Mouse (Mus musculus): ENCODE measurements around the gene Slc1a5. TPM values are rescaled to one million over a fixed set of nuclear protein-coding genes. Genes with fewer than 3 reads are reported as not detected.

Gene Slc1a5
- polyA plus RNA-seq (2014; fragmentation: Nextera tagmentation; extraction: Ambion mirVana) = 26.5 and 27.5 TPM in 2 replicates

DNA sequence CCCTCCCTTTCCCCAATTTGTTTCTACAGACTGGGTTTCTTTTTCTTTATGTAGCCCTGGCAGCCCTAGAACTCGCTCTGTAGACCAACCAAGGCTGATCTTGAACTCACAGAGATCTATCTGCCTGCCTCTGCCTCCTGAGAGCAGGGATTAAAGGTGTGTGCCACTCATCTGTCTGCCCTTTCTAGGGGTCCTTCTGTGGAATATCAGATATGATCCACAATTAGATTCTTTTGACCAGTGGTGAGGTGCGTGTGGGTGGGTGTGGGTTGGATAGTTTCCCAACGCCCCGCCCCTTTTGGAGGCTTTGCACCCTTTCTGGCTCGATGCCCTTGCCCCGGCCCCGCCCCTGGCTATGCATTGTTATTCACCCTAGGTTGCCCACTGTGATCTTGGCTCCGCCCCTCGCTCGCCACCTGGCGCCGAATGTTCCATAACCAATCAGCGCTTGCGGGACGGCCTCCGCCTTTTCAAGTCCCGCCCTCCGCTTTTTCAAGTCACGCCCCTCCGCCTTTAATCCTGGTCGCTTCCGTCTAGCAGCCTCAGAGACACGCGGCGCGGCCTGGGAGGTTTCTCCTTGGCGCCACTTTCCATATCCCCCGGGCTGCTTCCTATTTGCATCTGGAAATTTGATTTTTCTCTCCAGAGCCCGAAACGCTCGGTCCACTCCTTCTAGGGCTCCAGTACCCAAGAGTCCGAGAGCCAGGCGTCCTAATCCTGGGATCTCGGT is at the start of gene Slc1a5:
Slc1a5 (plus strand) TSS at position 516 of the 730 bp plus-strand sequence.
- Histone ChIP-seq H3K4me1 (ENCODE audit: control insufficient read depth, insufficient read depth, low read length) (peaks cover 19% of the 10 kb centered on the region), H3K27ac (replicated peaks; ENCODE audit: low read depth, low read length) (peak within 1 kb of the TSS; percentile 7; the same call in 1 of the 2 replicates), H3K36me3 (ENCODE audit: control insufficient read depth, insufficient read depth, low read length) (no peaks in the 10 kb centered on the region), H3K9ac (ENCODE audit: low read depth, low read length) (peak within 1 kb of the TSS; percentile 68), H3K27me3 (replicated peaks; ENCODE audit: control insufficient read depth, insufficient read depth, low read length) (no peaks in the 10 kb centered on the region), H3K9me3 (ENCODE audit: control insufficient read depth, low read length) (no peaks in the 10 kb centered on the region), H3K4me3 (ENCODE audit: low read depth, low read length) (peak within 1 kb of the TSS; percentile 64), H3K4me2 (ENCODE audit: low read depth, low read length) (peak within 1 kb of the TSS; percentile 99)
- WGBS = 5% methylated on average over 32 of the region's 34 CpGs
- ATAC-seq (ENCODE audit: low read depth) = peak; percentile 90
- DNase-seq (ENCODE audit: low spot score) = peak; percentile 97

DNA sequence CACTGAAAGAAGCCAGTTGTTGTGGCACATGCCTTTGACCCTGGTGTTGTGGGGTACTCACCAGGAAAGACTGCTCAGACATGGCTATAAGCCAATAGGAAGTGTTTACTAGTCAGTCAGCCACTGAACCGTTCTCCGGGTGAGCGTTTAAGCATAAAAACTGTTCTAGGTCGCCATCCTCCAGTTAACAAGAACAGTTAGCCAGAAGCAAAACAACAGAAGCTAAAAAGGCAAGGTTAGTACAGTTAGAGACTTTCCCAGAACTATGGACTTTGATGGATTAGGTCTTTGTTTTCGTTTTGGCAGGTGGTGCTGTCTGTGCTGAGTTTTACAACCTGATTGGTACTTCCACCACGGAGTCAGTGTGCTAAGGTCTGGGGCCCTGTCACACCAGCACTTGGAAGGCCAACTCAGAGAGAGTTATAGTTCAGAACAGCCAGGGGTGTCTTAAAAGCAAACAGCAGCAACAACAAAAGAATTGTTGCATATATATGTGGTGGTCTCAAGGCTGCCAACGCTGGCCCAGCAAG is 49.2 kb upstream of the Slc1a5 start:
- Histone ChIP-seq H3K4me1 (ENCODE audit: control insufficient read depth, insufficient read depth, low read length) (peaks cover 4% of the 10 kb centered on the region; the same call in 1 of the 2 replicates), H3K36me3 (ENCODE audit: control insufficient read depth, insufficient read depth, low read length) (no peaks in the 10 kb centered on the region), H3K27me3 (replicated peaks; ENCODE audit: control insufficient read depth, insufficient read depth, low read length) (no peaks in the 10 kb centered on the region), H3K4me2 (ENCODE audit: low read depth, low read length) (no peak overlapping the region), H3K27ac (replicated peaks; ENCODE audit: low read depth, low read length) (no peak overlapping the region), H3K9ac (ENCODE audit: low read depth, low read length) (no peak overlapping the region), H3K9me3 (ENCODE audit: control insufficient read depth, low read length) (no peaks in the 10 kb centered on the region), H3K4me3 (ENCODE audit: low read depth, low read length) (no peak overlapping the region)
- 64% methylated on average over 7 of the region's 7 CpGs for WGBS
- no peak for ATAC-seq (ENCODE audit: low read depth)
- DNase-seq (ENCODE audit: low spot score) = no peak

DNA sequence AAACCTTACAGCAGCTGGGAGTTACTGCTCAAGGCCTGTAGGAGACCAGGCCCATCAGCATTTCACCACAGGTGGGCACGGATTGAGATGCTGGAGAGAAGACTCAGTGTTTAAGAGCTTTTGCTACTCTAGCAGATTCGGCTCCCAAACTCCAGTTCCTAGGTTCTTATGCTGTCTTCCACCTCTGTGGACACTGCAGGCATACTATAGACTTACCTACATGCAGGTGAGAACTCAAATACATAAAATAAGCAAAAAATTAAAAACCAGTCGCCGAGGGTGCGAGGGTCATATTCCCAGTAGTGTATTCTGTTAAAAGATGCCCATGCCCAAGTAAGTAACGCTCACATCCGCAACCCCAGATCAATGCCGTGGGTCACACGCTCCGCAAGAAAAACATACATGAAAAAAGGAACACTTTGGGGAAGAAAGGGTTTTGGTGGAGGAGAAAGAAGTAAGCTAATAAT is 43.5 kb upstream of the Slc1a5 start:
- Histone ChIP-seq H3K27ac (replicated peaks; ENCODE audit: low read depth, low read length) (no peak overlapping the region), H3K4me3 (ENCODE audit: low read depth, low read length) (peak overlapping the region; percentile 75), H3K36me3 (ENCODE audit: control insufficient read depth, insufficient read depth, low read length) (no peaks in the 10 kb centered on the region), H3K27me3 (replicated peaks; ENCODE audit: control insufficient read depth, insufficient read depth, low read length) (no peaks in the 10 kb centered on the region), H3K9me3 (ENCODE audit: control insufficient read depth, low read length) (no peaks in the 10 kb centered on the region), H3K4me1 (ENCODE audit: control insufficient read depth, insufficient read depth, low read length) (peaks cover 10% of the 10 kb centered on the region; the same call in 1 of the 2 replicates), H3K4me2 (ENCODE audit: low read depth, low read length) (peak overlapping the region; percentile 53), H3K9ac (ENCODE audit: low read depth, low read length) (peak overlapping the region; percentile 34)
- DNase-seq (ENCODE audit: low spot score) (no peak), ATAC-seq (ENCODE audit: low read depth) (no peak)
- WGBS = 47% methylated on average over 10 of the region's 10 CpGs

DNA sequence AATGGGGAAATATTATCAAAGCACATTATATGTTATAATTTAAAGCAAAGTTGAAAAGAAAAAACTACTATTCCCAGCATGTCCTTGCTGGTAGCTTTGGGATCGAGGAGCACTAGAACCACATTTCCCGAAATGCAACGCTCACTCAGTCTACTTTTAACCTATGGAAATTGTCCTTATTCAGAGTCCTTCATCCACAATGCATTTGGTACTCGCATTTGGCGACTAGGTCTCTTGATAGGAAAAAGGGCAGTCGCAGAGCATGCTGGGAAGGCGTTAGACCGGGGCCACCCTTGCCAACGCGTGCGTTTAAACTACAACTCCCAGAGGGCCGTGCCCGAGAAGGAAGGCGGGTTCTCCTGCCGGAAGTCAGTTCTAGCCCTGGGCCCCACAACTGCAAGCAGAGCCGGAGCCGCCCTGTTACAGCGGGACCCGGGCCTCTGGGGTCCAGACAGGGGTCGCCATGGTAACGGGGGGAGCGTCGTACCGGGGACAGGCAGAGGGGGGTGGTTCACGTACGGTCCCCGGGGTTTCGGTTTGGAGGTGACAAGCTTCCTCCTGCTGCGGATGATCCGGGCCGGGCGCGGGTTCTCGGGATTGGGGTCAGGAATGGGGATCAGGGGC is 43.0 kb upstream of the Slc1a5 start, which contains the start of gene Ap2s1:
Ap2s1 (plus strand) TSS at position 338 of the 624 bp plus-strand sequence.
- ATAC-seq (ENCODE audit: low read depth) (peak; percentile 97), DNase-seq (ENCODE audit: low spot score) (peak; percentile 100)
- Histone ChIP-seq H3K9ac (ENCODE audit: low read depth, low read length) (peak within 1 kb of the TSS; percentile 80), H3K27me3 (replicated peaks; ENCODE audit: control insufficient read depth, insufficient read depth, low read length) (no peaks in the 10 kb centered on the region), H3K4me3 (ENCODE audit: low read depth, low read length) (peak within 1 kb of the TSS; percentile 75), H3K9me3 (ENCODE audit: control insufficient read depth, low read length) (no peaks in the 10 kb centered on the region), H3K4me2 (ENCODE audit: low read depth, low read length) (peak within 1 kb of the TSS; percentile 76), H3K36me3 (ENCODE audit: control insufficient read depth, insufficient read depth, low read length) (peaks cover 2% of the 10 kb centered on the region; the same call in 1 of the 2 replicates), H3K27ac (replicated peaks; ENCODE audit: low read depth, low read length) (0 out of 2 replicates have a peak within 1 kb of the TSS, but pooled peaks have one; percentile 28), H3K4me1 (ENCODE audit: control insufficient read depth, insufficient read depth, low read length) (peaks cover 10% of the 10 kb centered on the region; the same call in 1 of the 2 replicates)
- WGBS = under 1% methylated on average over 34 of the region's 34 CpGs

DNA sequence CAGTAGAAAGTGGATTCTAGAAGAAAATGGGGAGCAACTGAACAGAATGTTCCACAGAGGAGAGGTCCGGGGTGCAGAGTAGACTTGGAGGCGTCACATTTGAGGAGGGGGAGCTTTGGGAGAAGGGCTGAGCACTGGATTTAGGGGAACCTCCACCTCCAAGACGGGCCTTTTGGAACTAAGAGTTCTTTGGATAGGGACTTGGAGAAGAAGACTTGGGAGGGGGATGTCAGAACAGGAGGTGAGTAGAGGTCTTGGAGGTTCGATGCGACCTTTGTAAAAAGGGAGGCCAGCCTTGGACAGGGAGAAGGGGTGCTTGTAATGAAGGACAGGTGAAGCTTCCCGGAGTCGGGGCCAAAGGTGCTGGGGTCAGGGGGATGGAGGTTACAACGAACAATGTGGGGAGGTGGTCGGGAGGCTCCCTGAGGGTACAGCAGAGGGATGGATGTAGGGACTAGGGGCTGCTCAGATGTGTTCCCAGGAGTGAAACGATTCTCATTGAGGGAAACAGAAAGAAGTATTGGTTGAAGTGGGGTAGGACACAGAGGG is 42.0 kb upstream of the Slc1a5 start:
- Histone ChIP-seq H3K4me3 (ENCODE audit: low read depth, low read length) (peak overlapping the region; percentile 75), H3K4me1 (ENCODE audit: control insufficient read depth, insufficient read depth, low read length) (peaks cover 10% of the 10 kb centered on the region; the same call in 1 of the 2 replicates), H3K27ac (replicated peaks; ENCODE audit: low read depth, low read length) (no peak overlapping the region), H3K27me3 (replicated peaks; ENCODE audit: control insufficient read depth, insufficient read depth, low read length) (no peaks in the 10 kb centered on the region), H3K4me2 (ENCODE audit: low read depth, low read length) (peak overlapping the region; percentile 76), H3K9ac (ENCODE audit: low read depth, low read length) (peak overlapping the region; percentile 80), H3K36me3 (ENCODE audit: control insufficient read depth, insufficient read depth, low read length) (peaks cover 6% of the 10 kb centered on the region), H3K9me3 (ENCODE audit: control insufficient read depth, low read length) (no peaks in the 10 kb centered on the region)
- ATAC-seq (ENCODE audit: low read depth) = no peak
- no peak for DNase-seq (ENCODE audit: low spot score)
- 44% methylated on average over 10 of the region's 10 CpGs for WGBS

DNA sequence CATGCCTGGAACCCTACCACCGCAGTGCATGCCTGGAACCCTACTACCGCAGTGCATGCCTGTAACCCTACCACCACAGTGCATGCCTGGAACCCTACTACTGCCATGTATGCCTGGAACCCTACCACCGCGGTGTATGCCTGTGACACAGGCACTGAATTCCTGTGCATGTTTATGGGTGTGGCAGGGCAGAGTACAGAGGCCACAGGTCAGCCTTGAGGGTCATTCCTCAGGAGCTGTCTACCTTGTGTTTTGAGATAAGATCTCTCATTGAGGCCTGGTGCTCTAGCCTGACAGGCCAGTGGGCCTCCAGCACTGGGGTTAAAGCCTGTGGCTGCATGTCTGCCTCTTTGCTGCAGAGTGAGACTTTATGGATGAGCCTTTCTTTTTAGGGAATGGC is 35.8 kb upstream of the Slc1a5 start:
- WGBS = 88% methylated on average over 4 of the region's 4 CpGs
- Histone ChIP-seq H3K4me1 (ENCODE audit: control insufficient read depth, insufficient read depth, low read length) (no peaks in the 10 kb centered on the region), H3K4me2 (ENCODE audit: low read depth, low read length) (no peak overlapping the region), H3K9me3 (ENCODE audit: control insufficient read depth, low read length) (no peaks in the 10 kb centered on the region), H3K27ac (replicated peaks; ENCODE audit: low read depth, low read length) (no peak overlapping the region), H3K27me3 (replicated peaks; ENCODE audit: control insufficient read depth, insufficient read depth, low read length) (no peaks in the 10 kb centered on the region), H3K36me3 (ENCODE audit: control insufficient read depth, insufficient read depth, low read length) (peaks cover 58% of the 10 kb centered on the region), H3K4me3 (ENCODE audit: low read depth, low read length) (no peak overlapping the region), H3K9ac (ENCODE audit: low read depth, low read length) (no peak overlapping the region)
- no peak for ATAC-seq (ENCODE audit: low read depth)
- no peak for DNase-seq (ENCODE audit: low spot score)

DNA sequence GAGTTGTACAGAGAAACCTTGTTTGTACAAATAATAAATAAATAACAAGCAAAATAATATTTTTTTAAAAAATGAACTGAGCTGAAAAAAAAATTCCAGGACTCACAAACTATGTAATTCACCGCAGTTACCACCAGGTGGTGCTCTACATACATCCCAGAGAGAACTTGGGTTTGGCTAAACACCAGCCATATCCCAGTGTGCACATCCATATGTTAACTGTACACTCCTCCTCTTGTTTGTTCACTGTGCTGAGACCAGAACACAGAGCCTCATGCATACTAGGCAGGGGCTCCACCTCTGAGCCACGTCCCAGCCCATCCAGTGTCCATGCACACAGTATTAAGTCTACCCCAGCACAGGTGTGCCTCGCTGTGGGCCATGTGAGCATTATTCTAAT is 35.0 kb upstream of the Slc1a5 start:
- Histone ChIP-seq H3K36me3 (ENCODE audit: control insufficient read depth, insufficient read depth, low read length) (peaks cover 58% of the 10 kb centered on the region), H3K4me2 (ENCODE audit: low read depth, low read length) (no peak overlapping the region), H3K27me3 (replicated peaks; ENCODE audit: control insufficient read depth, insufficient read depth, low read length) (no peaks in the 10 kb centered on the region), H3K4me3 (ENCODE audit: low read depth, low read length) (no peak overlapping the region), H3K27ac (replicated peaks; ENCODE audit: low read depth, low read length) (no peak overlapping the region), H3K4me1 (ENCODE audit: control insufficient read depth, insufficient read depth, low read length) (no peaks in the 10 kb centered on the region), H3K9me3 (ENCODE audit: control insufficient read depth, low read length) (no peaks in the 10 kb centered on the region), H3K9ac (ENCODE audit: low read depth, low read length) (no peak overlapping the region)
- 56% methylated on average over 3 of the region's 3 CpGs for WGBS
- ATAC-seq (ENCODE audit: low read depth) (no peak), DNase-seq (ENCODE audit: low spot score) (peak; percentile 88)

DNA sequence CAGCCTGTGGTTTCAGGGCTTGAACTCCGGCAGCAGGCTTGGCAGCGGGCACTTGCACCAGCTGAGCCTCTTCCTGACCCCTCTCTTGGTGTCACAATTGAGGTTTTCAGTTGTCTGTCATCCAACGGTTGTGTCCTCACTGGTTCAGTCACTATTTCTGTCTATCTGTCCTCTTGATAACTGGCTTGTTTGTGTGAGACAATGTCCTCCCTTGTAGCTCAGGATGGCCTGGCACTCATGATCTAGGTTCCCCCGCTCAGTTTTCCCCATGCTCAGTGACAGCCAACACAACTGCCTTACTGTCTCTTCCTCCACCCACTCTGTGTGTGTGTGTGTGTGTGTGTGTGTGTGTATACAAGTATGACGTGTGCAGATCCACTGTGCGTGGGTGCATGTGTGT is 33.5 kb upstream of the Slc1a5 start:
- whole genome bisulfite sequencing = 91% methylated on average over 6 of the region's 6 CpGs
- H3K4me2 ChIP-seq (ENCODE audit: low read depth, low read length) = no peak overlapping the region
- peaks cover 58% of the 10 kb centered on the region for H3K36me3 ChIP-seq (ENCODE audit: control insufficient read depth, insufficient read depth, low read length)

More for the DNA sequence above, 33.5 kb upstream of the Slc1a5 start:
- H3K27ac ChIP-seq (replicated peaks; ENCODE audit: low read depth, low read length) = no peak overlapping the region
- no peaks in the 10 kb centered on the region for H3K9me3 ChIP-seq (ENCODE audit: control insufficient read depth, low read length)
- H3K9ac ChIP-seq (ENCODE audit: low read depth, low read length) = no peak overlapping the region
- H3K27me3 ChIP-seq (replicated peaks; ENCODE audit: control insufficient read depth, insufficient read depth, low read length) = no peaks in the 10 kb centered on the region
- H3K4me1 ChIP-seq (ENCODE audit: control insufficient read depth, insufficient read depth, low read length) = no peaks in the 10 kb centered on the region
- no peak for ATAC-seq (ENCODE audit: low read depth)
- DNase-seq (ENCODE audit: low spot score) = no peak
- no peak overlapping the region for H3K4me3 ChIP-seq (ENCODE audit: low read depth, low read length)
